Mouse (Mus musculus): Measurements from ENCODE around the gene Kcnk4.

Kcnk4 gene

GRCm38 (mm10) chr19:6968491-6969271 is 34.4 kb upstream of the Kcnk4 start:
- DNase-seq (ENCODE audit: low spot score in 2 of 2): peak in 1 of 2 experiments; percentile 64

- no peak for DNase-seq (ENCODE audit: low spot score in 2 of 2)
These were observed 22.1 kb upstream of the Kcnk4 start for GRCm38 (mm10) chr19:6956461-6956860.

GRCm38 (mm10) chr19:6955424-6955823 is 21.1 kb upstream of the Kcnk4 start:
- DNase-seq (ENCODE audit: low spot score in 2 of 2): no peak

DNA sequence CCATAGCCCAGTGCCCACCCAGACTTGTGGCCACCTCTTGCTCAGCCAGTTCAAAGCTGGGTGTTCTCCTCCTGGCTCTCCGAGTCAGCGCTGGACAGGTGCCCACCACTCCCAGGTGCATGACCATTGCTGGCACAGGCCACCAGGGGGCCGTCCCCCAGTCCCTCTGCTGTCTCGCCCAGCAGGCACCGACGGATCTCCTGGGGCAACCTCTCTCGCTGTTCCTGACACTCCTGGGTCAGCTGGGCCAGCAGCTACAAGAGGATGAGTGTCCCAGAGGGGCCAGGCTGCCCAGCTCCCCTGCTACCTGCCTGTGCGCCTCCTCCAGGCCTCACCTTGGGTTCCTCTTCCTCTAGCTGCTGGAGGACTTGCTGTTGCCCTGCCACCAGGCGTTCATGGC is 19.7 kb upstream of the Kcnk4 start:
- peak; percentile 48 to 78 for DNase-seq (ENCODE audit: low spot score in 2 of 2)

- DNase-seq (ENCODE audit: low spot score in 2 of 2): peak in 1 of 2 experiments; percentile 68
These were observed 18.4 kb upstream of the Kcnk4 start for GRCm38 (mm10) chr19:6952712-6953037.

- DNase-seq (ENCODE audit: low spot score in 2 of 2): peak; percentile 62 to 82
These were observed 17.8 kb upstream of the Kcnk4 start for GRCm38 (mm10) chr19:6951994-6952711.

DNA sequence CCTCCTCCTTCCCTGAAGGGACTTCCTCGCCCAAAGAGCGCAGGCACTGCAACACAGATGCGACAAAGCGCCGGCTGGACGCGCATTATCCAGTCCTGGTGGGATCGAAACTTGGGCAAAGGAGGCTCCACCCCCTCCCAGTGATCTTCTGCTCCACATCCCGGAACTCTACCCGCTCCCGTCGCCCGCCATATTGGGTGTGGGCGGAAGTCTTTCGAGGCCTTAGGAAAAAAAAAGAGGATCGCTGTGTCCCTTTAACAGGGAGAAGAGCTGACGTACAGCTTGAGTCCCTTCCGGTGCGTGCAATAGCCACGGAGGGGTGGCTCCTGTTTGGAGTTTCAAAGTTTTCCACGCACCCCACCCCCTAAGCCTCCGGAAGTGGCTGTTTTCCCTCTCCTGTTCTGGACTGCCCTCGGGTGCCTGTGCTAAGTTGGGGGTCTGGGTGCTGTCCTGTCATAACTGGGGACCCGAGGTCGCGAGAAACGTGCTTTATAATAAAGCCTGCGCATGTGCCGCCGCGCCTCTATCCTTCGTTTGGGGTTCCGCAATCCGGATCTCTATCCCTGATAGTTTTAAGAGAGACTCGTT is 17.2 kb upstream of the Kcnk4 start:
- DNase-seq (ENCODE audit: low spot score in 2 of 2): peak; percentile 76 to 85

- DNase-seq (ENCODE audit: low spot score in 2 of 2): peak in 1 of 2 experiments; percentile 68
These were observed 16.4 kb upstream of the Kcnk4 start for GRCm38 (mm10) chr19:6950613-6951153.

- DNase-seq (ENCODE audit: low spot score in 2 of 2): no peak
These were observed 15.6 kb upstream of the Kcnk4 start for GRCm38 (mm10) chr19:6949951-6950350.

DNA sequence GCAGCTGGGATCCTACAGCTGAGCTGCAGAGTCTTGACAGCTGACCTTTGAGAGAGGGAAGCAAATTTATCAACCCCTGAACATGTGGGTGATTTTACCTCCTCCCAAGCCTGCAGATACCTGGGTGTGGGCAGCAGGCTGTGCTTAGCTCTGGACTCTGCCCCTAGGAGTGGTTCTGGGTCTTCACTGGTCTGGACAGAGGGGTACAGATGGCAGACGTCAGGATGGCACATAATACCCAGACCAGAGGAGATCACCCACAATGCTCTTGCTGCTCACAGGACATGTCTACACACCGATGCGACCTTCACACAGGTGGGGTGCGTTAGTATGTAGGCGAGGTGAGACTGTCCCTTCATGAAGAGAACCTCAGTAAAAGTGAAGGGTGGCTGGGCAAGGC is 15.2 kb upstream of the Kcnk4 start:
- no peak for DNase-seq (ENCODE audit: low spot score in 2 of 2)

DNA sequence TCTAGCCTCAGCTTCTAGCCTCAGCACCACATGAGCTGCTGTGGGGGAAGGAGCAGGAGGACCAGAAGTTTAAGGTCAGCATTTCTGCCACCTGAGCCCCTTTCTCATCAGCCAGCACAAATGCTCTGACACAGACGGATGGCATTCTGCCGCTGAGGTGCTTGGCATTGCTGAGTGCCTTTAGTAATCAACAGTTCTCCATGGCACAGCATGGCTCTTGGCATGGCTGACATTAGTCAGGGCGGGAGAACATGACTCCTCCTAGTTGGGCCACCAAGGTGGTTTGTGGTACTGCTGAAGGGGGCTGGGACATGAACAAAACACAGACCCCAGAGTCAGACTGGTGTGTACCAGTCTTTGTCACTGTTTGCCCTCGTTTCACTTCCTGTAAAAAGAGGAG is 13.9 kb upstream of the Kcnk4 start:
- DNase-seq (ENCODE audit: low spot score in 2 of 2): no peak

DNA sequence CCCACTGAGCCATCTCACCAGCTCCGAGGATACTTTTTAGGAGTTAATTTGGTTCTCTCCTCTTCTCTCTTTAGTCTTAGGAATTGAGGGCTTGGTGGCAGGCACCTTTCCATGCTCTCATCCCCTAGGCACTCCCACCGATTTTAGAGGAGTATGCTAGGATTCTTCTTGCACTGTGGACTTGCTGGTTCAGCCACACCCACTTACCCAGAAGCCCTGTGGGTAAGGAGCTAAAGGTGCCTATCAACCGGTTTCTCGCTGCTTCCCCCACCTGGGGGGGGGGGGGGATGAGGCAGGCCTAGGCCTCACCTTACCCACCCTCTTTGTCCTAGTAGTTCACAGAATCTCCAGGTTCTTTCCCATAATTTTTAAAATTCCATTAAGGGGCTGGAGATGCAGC is 13.4 kb upstream of the Kcnk4 start:
- no peak for DNase-seq (ENCODE audit: low spot score in 2 of 2)

GRCm38 (mm10) chr19:6943709-6944108 is 9.4 kb upstream of the Kcnk4 start:
- DNase-seq (ENCODE audit: low spot score in 2 of 2): no peak

- DNase-seq (ENCODE audit: low spot score in 2 of 2): peak in 1 of 2 experiments; percentile 61
These were observed 8.4 kb upstream of the Kcnk4 start for GRCm38 (mm10) chr19:6942764-6943163.

DNA sequence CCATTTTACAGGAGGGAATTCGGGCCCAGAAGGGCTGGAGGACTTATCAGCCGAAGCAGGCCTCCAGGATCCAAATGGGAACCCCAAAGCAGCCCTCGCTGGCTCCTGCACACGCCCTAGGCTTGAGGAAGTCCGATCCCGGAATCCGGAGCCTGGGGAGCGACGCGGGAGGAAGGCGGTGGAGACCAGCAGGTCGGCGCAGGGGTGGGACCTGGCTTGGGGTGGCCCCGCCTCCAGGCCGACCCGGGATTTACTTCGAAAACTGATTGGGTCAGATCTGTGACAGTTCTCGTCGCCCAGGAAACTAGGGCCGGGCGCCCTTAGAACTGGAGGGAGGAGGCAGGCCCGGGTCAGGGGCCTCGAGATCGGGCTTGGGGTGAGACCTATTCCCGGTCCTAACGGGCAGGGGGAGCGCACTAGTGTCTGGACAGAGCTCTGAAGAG is 8.0 kb upstream of the Kcnk4 start, which contains the start of gene Gpr137:
TSS of gene Gpr137 (minus strand) at position 232 of the 443 bp plus-strand sequence.
- peak; percentile 93 to 94 for DNase-seq (ENCODE audit: low spot score in 2 of 2)

DNA sequence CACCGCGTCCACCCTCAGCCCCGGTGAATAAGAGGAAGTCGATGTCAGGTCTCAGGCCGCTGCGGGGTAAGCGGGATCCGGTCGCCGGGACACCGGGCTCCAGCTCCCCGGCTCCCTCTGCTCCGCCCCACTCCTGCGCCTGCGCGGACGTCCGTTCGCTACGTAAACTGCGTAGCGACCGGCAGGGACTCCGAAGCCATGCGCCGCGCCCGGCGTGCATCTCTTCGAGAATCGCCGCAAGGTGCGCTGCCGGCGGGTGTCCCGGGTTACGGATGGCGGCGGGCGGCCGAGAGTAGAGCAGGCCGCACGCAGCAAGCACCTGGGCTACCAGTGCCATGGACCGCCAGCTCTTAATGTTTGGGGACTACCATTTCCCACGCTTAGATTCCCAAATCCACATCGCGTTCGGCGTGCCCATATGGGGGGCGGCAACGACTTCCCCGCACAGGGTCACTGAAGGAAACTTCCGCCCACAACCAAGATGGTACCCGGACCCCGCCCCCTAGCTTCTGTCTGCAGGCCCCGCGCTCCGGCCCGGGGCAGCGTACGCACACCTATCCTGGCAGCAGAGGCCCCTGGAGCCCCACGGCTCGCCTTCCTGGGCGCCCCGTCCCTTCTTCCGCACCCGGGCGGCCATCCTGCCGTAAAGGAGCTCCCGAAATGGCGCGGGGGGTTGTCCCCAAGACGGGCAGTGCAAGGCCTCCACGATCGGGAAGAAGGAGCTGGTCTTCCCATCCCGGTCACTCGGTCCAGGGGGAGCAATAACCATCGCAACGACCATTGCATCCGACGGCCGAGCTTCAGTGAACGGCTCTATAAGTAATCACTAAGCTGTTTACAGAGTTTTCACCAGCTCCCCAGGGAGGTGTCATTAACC is 7.3 kb upstream of the Kcnk4 start, which contains the start of gene Bad:
TSS of gene Bad (plus strand) at position 490 of the 877 bp plus-strand sequence.
- peak; percentile 95 to 99 for DNase-seq (ENCODE audit: low spot score in 2 of 2)

DNA sequence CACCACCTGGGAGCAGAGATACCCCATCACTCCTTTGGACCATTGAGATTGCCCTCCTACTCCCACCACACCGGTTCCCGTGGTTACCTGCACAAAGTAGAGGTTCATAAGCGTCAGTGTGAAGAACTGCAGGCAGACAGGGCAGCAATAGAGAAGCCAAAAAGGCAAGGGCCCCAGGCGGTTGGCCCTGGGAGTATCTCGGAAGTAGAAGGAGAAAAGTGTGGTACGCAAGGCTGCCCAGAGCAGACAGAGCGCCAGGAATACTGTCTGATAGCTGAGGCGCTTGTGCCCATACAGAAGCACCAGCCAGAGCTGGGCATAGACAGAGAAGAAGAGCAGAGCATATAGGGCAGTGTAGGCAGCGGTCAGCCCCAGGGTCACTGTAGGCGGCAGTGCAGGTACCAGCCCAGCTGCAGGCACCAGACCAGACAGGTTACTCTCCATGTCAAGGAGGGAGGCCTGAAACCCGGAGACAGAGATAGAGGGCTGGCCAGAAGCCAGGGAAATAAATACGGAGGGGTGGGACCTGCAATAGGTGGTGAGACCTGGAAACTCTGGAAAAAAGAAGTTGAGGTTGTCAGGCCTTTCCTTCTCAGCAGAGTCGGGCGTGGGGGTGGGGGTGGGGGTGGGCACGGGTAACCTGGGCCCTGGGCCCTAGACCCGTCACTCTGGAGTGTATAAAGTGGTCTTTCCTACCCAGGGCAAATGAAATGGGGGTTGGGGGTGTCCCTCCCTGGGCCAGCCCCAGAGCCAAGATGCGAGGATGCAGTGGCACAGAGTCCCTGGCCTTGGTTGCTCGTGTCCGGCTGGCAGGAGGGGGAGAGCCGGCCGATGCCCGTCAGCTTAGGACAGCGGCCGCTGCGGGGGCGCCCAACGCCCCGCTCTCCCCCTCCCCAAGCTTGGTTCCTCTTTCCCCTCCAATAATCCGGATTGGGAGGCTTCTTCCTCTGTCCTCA is 6.4 kb upstream of the Kcnk4 start:
- peak in 1 of 2 experiments; percentile 65 for DNase-seq (ENCODE audit: low spot score in 2 of 2)

DNA sequence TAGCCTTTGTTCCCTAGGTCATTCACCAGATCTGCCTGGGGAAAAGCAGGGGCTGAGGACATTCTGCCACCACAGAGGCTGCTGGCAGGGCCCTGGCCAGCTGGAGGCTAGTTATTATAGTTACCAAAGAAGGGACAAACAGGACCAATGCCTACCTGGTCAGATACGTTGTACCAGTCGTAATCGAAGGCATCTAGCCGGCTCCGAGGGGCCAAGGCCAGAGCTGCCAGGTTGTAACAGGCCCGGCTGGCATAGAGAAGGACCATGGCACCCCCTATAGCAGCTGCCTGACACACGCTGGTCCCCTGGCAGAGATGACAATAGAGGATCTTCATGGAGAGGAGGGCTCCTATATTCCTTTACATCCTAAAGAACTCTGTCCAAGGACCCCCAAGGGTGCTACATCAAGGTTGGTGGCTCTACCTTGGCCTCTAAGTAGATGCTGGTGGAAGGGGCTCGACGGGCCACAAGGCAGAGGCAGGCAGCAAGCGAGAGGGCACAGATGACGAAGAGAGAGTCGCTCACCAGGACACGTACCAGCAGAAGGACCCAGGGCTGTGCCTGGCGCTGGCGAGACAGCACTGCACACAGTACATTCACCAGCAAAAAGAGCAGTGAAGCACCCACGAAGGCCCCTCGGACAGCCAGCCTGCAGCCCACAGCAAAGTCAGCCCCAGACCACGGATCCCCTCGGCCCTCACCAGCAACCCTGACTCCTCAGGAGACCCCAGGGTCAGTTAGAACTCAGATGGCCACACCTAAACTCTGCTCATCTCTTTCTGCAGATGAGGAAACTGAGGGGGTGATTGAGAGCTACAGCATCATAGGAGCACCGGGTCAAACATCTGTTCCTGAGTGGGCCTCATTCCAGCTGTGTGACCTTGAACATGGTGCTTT is 5.0 kb upstream of the Kcnk4 start:
- peak in 1 of 2 experiments; percentile 63 for DNase-seq (ENCODE audit: low spot score in 2 of 2)

Measured in spleen, postnatal 4 days (tissue).